Mouse (Mus musculus): ENCODE measurements around the gene Emc8.

The Emc8 gene

DNA sequence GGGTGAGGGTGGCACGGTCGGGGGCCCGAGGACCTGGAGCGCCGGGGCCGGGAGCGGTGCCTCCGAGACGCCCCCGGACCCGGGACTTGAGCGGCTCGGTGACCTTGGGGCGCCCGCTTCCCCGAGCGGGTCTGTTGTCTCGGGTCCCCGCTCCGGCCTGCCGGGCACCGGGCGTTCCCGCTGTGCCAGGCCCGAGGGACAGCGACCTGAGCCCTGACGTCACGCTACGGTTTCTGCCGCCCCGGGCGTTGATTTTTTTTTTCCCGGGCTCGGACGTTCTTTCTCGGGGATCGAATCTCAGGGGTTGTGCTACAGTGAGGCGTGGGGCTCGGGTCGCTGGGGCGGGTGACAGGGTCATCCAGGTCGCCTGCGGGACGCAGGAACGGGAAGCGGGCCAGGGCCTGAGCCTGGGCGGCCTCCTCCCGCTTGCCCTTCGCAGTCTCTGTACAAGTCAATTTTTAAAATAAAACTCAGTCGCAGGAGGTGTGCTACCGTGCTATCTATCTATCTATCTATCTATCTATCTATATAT is at the start of gene Emc8:
Gene Emc8, minus strand, starts transcription at position 200 of the 532 bp plus-strand sequence.
- no peak for DNase-seq (ENCODE audit: extremely low read depth, low read depth)

DNA sequence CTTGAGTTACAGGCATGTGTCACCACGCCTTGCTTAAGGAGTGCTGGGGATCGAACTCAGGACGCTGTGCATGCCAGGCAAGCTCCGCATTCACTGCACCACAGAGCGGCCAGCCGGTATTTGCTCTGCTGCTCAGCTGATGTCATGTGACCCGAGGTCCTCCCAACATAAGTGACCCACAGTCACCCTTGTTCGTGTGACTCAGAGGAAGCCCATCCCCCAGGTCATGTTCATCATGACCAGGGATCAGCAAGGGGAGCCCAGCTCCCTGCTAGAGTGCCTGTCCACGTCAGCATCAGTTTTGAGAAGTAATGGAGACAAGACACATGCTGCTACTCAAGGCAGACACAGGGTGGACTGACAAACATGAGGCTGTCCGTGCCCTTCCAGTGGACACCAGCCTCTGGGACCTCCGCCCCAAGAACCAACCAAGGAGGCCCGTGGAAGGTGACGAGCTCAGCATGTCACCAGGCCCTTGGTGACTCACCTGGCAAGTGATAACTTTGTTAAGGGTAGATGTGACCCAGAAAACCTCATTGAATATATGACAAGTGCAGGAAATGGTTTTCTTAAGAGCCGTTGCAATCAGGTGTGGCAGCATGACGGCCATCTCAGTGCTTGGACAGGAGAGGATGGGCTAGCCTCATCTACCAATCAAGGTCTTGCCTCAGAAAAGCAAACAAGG is 47.8 kb upstream of the Emc8 start:
- no peak for DNase-seq (ENCODE audit: extremely low read depth, low read depth)

DNA sequence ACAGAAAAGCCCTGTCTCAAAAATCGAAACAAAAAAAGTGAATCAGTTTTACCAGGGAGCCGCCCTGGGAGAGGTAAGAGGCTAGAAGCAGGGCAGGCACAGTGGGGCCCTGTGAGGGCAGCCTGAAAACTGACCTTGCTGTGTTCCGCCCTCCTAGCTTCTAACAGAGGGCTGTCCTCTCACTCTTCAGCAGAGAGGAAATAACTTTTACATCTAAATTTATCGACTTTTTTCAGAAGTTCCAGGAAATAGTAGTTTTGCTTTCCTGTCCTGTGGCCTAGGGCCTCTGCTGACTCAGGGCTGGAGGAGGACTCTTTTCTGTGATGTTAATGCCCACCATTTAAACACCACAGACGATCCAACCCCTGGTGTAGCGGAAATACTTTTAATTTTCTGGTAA is 46.8 kb upstream of the Emc8 start:
- no peak for DNase-seq (ENCODE audit: extremely low read depth, low read depth)

DNA sequence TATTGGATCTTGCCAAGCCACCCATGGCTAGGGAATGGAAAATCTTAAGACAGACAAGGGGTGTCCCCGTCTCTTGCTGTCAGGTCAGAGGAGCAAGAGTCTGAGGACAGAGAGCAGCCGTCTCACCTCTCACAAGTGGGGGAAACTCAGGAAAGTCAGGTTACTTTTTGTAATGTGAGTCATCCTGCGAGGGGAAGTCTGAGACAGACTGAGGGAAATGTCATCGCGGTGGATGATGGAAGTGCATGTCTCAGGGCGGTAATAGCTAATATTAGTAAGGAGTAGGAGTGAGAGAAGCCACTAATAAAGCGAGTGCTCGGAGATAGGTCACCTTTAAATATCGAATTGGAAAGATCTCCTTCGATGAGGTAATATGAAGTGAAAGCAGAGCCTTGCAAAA is 40.8 kb upstream of the Emc8 start:
- DNase-seq (ENCODE audit: extremely low read depth, low read depth): no peak

DNA sequence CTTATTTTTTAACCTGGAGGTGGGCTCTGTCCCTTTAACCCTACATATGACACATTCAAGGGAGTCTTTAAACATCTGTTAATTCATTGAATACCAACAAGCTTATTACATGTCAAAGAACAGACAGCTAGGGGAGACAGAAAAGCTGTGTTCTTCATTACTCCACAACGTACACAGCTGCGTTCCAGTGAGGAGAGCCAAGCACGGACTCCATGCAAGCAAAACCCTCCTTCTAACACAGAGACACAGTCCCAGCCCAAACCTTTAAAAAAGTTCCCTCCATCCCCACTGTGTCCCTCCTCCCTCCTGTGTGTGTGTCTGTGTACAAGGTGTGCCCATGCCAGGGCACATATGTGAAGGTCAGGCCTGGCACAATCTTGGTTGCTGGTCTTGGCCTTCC is 37.8 kb upstream of the Emc8 start:
- no peak for DNase-seq (ENCODE audit: extremely low read depth, low read depth)

DNA sequence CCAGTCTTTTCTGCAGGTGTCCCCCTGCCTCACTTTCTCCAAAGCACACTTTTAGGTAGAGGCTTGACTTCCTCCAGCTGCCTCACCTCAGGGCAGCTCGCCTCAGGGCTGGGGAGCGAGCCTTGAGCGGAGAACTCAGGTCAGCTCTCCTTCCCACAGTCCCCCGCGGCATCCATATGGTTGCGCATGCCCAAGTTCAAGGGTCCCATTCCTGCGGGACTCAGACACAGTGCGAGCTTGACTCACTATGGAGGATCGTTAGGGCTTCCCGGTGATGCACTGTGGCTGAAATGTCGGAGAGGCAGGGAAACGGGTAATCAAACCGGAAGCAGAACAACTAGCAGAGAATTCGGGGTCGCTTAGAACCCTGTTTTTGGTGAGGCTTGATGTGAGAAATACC is 36.8 kb upstream of the Emc8 start:
- no peak for DNase-seq (ENCODE audit: extremely low read depth, low read depth)

DNA sequence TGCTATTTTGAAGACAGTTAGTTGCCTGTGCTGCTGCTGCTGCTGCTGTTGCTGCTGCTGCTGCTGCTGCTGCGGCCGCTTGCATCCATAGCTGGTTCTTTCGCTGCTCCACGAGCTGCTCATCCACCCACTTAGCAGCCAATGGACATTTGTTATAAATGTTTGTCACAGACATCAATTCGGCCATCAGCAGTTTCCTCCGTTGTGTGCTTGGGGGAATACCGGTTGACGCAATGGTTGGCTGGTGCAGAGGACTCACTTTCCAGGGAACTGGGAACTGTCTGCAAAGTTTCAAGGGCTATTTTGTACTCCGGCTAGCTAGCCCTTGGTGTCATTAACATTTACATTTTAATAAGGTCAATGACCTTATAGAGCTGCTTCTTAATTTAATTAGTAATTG is 35.8 kb upstream of the Emc8 start:
- no peak for DNase-seq (ENCODE audit: extremely low read depth, low read depth)

DNA sequence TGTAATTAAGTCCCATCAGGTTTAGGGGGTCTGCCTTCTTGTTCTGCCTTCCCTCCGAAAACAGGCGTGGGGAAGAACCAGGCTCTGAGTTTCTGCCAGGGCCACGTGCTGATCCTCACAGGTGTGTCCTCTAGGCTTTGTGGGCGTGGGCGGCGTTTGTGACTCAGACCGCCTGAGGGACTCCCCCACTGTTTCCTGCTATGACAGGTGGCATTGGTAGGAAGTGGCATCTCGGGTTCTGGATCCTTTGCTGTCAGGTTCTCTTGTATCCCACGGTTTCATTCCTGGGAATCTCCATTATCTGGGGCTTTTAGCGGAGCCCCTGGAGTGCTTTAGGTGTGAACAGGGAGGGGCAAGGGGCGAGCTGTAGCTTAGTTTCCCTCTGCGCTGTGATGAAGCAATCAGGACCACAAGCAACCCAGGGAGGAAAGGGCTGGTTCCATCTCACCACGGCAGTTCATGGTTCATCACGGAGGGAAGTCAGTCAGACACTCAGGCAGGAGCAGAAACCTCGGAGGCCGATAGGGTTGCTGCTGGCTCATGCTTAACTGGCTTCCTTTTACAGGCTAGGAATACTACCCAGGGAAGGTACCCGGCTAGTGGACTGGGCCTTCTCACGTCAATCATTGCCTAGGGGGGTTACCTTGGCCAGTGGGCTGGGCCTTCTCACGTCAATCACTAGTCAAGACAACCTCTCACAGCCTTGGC is 33.5 kb upstream of the Emc8 start:
- DNase-seq (ENCODE audit: extremely low read depth, low read depth): no peak

DNA sequence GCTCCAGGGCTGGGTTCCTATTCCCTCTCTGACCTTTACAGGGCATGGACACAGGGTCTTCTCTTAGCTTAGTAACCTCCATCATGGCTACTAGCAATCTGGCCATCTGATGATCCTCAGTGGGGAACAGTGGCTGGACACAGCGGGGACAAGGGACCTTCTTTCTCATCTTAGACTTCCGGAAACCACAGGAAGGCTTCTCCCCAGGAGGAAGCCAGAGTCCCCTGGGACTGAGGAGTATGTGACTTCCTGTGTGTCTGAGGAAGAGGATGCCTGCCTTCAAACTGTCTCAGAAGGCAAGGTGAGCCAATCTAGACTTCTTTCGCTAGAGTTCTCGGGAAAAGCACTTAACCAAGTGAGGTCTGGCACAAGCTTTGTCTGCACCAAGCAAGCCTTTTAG is 31.7 kb upstream of the Emc8 start:
- no peak for DNase-seq (ENCODE audit: extremely low read depth, low read depth)

DNA sequence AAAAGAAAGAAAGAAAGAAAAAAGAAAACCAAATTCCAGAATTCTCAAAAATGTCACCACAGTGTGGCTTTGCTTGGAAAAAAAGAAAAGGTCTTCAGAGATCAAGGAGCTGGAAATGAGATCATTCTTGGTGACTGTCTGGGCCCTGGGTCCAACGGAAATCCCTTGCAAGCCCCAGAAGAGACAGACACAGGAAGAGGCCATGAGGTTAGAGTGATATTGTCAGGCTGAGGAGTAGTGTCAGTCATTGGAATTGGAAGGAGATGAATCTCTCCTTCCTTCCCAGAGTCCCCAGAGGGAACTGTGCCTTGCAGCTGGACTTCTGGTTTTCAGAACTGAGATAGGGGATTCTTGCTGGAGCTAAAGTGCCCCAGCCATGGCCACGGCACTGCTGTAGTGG is 31.2 kb upstream of the Emc8 start:
- no peak for DNase-seq (ENCODE audit: extremely low read depth, low read depth)

DNA sequence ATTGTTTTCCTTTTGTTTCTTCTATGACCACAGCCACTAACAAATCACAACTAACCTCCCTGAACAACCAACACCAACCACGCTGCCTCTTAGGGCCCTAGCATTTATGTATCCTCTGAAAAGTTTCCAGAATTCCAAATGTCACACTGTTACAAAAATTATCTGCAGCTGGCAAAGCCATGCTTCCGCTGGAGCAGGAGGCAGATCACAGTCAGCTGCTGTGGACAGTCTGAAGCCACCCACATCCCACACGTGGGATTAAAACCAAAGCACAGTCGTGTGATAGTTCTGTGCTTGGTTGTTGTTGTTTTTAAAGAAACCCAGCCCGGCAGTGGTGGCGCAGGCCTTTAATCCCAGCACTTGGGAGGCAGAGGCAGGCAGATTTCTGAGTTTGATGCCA is 30.7 kb upstream of the Emc8 start:
- DNase-seq (ENCODE audit: extremely low read depth, low read depth): no peak

DNA sequence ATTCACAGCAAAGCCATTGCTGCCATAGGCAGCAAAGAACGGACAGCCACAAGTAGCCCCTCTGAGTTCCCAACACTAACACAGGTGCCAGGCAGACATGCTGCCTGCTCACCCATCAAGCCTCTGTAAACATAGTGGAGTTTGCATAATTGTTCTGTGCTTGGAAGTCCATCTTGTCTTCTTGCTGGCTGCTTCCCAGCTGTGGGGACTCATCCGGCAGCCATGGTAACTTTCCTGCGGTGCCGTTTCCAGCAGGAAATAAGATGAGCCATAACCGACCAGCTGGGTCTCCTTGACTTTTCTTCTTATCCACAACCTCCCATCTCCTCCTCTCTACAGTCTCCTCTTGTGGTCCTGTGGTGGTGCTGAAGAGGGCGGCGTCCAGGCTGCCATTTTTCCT is 30.1 kb upstream of the Emc8 start:
- DNase-seq (ENCODE audit: extremely low read depth, low read depth): no peak

DNA sequence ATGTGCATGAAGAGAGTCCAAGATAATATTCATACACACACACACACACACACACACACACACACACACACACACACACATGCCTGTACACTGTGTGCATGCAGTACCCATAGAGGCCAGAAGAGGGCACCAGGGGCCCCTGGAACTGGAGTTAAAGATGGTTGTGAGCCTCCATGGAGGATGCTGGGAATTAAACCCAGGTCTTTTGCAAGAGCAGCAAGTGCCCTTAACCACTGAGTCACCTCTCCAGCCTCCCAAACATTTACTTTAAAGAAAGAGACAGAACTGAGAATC is 29.6 kb upstream of the Emc8 start:
- DNase-seq (ENCODE audit: extremely low read depth, low read depth): no peak

DNA sequence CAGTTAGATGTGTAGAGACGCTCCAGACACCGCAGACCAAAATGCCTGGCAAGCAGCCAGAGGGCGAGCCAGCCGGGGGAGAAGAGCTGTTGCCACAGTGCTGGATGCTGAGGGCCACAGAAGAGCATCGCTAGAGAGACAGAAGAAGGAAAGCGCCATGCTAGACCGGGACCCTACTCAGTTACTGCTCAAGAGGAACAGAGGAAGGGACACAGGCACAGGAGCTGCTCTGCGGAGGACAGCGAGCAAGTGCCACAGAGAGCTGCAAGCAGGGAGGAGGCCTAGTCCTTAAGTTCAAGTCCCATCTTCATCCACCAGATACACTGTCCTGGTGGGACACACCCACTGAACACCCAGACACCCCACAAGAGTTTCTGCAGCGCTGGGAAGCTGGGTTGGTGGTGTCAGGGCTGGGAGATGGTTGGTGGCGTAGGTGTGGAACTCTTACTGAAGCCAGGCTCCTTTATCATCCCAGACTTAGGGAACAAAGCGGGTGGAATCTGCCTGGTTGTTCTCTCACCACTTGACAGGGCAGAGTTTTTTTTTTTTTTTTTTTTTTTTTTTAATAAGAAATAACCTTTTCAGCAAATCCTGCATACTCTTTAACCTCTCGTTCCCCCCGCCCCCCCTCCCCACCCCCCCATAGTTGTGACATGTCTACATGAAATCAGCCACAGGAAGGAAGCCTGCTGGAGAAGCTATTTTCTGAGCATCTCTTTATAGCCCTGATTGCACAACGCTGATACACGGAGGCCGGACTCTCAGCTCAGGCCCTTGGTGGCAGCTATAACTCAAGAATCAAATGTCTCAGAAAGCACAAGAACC is 29.0 kb upstream of the Emc8 start:
- DNase-seq (ENCODE audit: extremely low read depth, low read depth): no peak

DNA sequence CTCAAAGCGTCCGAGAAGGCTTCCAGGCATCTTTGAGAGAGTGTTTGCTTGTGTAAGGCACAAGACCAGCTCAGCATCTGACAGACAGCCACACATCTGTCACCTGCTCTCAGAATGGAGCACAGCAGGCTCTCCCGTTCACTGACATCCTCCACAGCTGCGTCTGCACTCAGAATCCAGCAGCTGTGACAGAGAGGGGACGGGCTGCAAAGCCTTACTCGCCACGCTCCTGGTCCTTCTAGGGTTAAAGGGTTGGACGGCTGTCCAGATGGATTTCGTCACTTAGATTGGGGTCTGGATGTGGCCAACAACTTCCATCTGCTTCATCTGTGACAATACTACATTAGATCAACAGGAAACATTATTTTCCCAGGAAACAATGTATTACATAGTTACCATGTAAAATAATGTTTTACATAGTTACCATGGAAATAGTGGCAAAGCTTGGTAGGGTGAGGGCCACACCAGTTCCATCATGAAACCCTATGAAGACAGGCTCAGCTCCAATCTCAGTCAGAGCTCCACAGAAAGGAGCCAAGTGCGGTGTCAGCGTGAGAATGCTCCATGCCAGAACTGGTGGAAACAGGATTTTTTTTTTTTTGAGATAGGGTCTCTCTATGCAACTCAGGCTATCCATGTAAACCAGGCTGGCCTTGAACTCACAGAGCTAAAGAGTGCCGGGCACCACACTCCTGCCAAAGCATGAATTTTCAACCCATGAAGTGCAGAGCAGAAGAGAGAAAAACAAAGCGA is 28.2 kb upstream of the Emc8 start:
- no peak for DNase-seq (ENCODE audit: extremely low read depth, low read depth)

DNA sequence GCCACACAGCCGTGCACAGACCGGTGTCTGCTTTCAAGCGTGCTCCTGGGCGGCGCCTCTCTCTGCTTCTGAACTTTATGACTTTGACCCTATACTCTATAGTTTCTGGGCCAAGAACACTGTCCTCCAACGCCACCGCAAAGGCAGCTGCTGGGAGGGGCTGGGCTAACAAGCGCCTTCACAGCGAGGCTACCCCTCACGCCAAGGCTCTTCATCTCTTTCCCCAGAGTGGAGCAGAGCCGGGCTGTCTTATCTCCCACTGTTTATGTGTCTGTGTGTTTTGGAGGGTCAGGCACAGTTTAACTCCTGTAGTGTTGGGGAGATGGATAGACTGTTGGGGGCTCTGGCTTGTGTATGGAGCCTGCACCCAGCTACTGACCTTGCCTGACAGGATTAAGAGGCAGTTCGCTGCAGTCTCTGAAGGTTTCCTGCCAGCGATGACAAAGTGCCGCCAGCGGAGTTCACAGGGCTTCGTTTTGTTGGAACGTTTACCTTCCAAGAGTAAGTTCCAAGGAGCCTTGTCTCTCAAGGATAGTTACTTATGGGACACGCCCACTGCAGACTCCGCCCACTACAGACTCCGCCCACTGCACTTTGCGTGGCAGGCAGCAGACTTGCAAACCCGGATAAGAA is 25.6 kb upstream of the Emc8 start:
- DNase-seq (ENCODE audit: extremely low read depth, low read depth): no peak

DNA sequence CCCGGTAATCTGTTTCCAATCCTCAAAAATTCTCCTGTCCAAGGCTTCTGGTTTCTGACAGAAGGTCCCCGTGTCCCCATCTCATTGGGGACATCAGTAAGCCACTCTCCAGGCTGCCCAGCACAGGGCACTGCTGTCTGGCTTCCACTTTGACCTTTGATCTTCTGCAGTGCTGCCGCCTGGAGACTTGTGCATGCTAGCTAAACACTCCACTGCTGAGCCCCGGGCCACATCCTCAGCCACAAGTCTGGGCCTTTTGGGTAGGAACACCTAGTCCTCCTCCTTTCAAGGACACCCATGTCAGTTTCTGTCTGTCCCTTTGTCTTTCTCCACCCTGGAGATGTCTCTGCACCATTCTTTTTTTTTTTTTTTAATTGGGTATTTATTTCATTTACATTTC is 24.6 kb upstream of the Emc8 start:
- DNase-seq (ENCODE audit: extremely low read depth, low read depth): no peak

DNA sequence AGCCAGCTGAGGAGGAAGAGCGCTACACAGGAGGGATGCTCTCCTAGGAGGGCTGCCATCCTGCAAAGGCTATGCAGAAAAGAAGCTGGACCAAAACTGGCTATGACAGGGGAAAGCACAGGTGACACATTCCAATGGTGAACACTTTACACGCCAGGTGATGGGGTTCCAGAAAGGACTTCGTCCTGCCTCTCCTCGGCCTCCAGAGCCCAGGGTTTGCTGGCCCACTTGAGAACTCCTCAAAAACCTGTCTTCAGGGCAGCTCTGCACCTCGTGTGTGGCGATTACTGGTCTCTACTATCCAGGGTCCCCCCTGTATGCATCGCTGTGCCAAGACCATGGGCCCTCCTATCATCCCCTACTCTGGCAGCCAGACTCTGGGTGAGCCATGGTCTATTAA is 20.1 kb upstream of the Emc8 start:
- DNase-seq (ENCODE audit: extremely low read depth, low read depth): no peak

DNA sequence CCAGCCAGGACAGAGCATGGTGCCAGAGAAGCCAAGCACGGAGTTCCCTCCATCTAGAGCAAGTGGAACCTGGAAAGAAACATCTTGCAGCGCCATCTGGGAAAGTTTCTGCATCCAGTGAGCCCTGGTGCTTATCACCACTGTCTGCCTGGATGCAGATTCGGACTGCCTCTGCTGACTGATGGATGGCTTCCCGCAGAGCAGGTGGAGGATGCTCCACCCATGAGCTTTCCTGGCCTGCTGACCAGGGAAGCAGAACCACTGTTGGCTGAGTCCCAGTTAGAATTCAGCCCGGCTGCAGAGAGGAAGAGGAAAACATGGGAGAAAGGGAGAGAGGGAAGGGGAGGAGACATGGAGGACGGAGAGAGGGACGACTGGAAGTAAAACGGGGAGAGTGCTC is 19.4 kb upstream of the Emc8 start:
- no peak for DNase-seq (ENCODE audit: extremely low read depth, low read depth)

DNA sequence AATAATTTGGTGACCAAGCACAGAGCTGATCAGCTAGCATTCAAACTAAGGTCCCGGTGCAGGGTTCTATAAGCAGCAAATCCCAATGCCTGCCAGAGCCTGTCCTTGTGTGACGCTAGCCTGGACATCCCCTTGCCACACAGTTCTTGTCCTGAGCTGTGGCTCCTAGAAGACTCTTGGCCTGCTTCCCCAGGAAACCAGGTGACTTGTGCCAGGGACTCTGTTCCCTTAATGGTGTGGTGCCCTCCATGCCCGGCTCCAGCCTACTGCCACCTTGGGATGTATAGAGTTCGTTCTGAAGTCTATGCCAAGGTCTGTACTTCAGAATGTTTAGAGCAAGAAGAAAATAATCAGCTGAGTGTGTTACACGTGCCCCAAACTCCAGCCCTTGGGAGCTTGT is 18.2 kb upstream of the Emc8 start:
- DNase-seq (ENCODE audit: extremely low read depth, low read depth): no peak

DNA sequence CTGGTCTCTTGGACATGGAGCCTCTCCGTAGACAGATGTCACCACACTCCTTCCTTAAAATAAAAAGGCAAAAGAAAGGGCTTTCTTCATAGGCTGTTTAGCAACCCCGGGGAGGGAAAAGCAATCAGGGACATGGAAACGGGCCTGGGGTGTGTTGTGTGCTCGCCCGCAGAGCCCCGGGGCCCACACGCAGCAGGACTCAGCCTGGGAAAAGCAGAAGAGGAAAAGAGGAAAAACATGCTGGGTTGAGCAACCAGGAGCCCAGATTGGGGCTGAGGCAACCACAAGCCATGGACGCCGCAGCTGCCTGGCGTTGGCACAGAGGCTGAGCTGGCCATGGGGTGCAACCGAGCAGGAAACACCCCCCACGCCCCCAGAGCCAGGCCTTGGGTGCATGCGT is 17.7 kb upstream of the Emc8 start:
- no peak for DNase-seq (ENCODE audit: extremely low read depth, low read depth)
